Mouse (Mus musculus): ENCODE results near the gene Lrrc9. TPM values are rescaled to one million over a fixed set of nuclear protein-coding genes. Genes with fewer than 3 reads are reported as not detected.
A peak's percentile ranks its signal among the peaks of the same experiment; 100 is the strongest.

Gene Lrrc9
- total RNA-seq, 1 experiment from 2014 or later: 0.29 TPM

- ATAC-seq (replicated peaks; ENCODE audit: insufficient number of reproducible peaks, low FRiP score, low TSS enrichment, poor library complexity, severe bottlenecking): no peak
Measured at GRCm38 (mm10) chr12:72535599-72535998, 93.9 kb downstream of the Lrrc9 start.

GRCm38 (mm10) chr12:72536021-72536597, 94.4 kb downstream of the Lrrc9 start, which contains the start of gene Pcnx4:
TSS of gene Pcnx4 (plus strand) at chr12:72536383.
- ATAC-seq (replicated peaks; ENCODE audit: insufficient number of reproducible peaks, low FRiP score, low TSS enrichment, poor library complexity, severe bottlenecking): peak; percentile 99

- ATAC-seq (replicated peaks; ENCODE audit: insufficient number of reproducible peaks, low FRiP score, low TSS enrichment, poor library complexity, severe bottlenecking): no peak
Measured at GRCm38 (mm10) chr12:72538571-72538970, 96.9 kb downstream of the Lrrc9 start.

GRCm38 (mm10) chr12:72554347-72554746, 112.7 kb downstream of the Lrrc9 start:
- no peak for ATAC-seq (replicated peaks; ENCODE audit: insufficient number of reproducible peaks, low FRiP score, low TSS enrichment, poor library complexity, severe bottlenecking)

- no peak for ATAC-seq (replicated peaks; ENCODE audit: insufficient number of reproducible peaks, low FRiP score, low TSS enrichment, poor library complexity, severe bottlenecking)
Measured at GRCm38 (mm10) chr12:72564281-72564795, 122.7 kb downstream of the Lrrc9 start.

Other genes starting within 250 kb of the Lrrc9 start
- gene Rtn1, start 32.8 kb upstream of the Lrrc9 start, total RNA-seq (2017): 3.9 to 4.4 TPM (median 4.3 TPM) in 3 replicates
- gene Pcnx4, start 94.5 kb downstream of the Lrrc9 start, total RNA-seq (2017): 1.6 to 4.9 TPM (median 2.3 TPM) in 3 replicates
- not detected in 3 replicates for gene Gm4756, start 207.8 kb downstream of the Lrrc9 start, total RNA-seq (2017)
- 56.3 to 90.0 TPM (median 81.0 TPM) in 3 replicates for gene Dhrs7, start 223.0 kb downstream of the Lrrc9 start, total RNA-seq (2017)

Measured in monocyte, adult 5-6 weeks (primary cell).